Comparison of ENCODE assay signal across 25 mouse cellular contexts in the genomic region with DNA sequence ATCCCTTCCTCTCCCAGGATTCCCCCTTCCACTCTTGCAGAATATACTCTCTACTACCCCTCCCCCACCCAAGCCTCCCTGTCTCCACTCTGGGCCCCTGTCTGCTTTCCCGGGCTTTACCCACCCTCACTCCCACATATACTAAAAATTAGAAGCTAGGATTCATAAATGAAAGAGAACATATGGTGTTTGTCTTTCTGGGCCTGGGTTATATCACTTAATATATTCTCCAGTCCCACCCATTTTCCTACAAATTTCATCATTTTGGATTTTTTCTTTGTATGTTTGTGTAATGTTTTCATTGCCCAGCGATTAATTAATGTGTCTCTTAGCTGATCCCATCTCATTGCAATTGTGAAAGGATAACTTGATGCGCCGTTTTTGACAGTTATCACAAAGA. TPM values are rescaled to one million over a fixed set of nuclear protein-coding genes. Genes with fewer than 3 reads are reported as not detected.
A peak's percentile ranks its signal among the peaks of the same experiment; 100 is the strongest.
DNase-seq lines count a peak whose midpoint lies in the region; ATAC-seq and TF ChIP-seq lines count a peak whose summit lies in the region.
"Had no signal": no experiment of that assay in that cellular context is flagged by ENCODE, and none has a peak within 500 bp of the region (broad histone marks: within the 10 kb centered on the region; RNA-seq: fewer than 3 reads in every experiment).

No protein-coding gene starts in this region.

- peak; percentile 38 for DNase-seq in forebrain, embryonic 11.5 days (ENCODE audit: low spot score)
- DNase-seq in lung, embryonic 14.5 days = peak; percentile 62
- no peak for DNase-seq in lung, adult 18-20 months
- DNase-seq in lung, postnatal 10 days = no peak
- DNase-seq in stomach, postnatal 0 days (ENCODE audit: low spot score) = no peak
- DNase-seq: adrenal gland, adult 2 months; adrenal gland, postnatal 10 days; adrenal gland, postnatal 25 days; cerebellum, adult 11 months; cerebellum, adult 18-20 months; cerebellum, adult 8-10 months; cerebellum, adult 9-11 months; cerebellum, postnatal 14 days; cerebellum, postnatal 36 days had no signal

- TF ChIP-seq CTCF in lung, embryonic 14.5 days (IDR thresholded peaks at IDR 0.05; ENCODE audit: low read depth) = no peak
- no peak for TF ChIP-seq CTCF in stomach, postnatal 0 days (IDR thresholded peaks at IDR 0.05; ENCODE audit: low read depth)

- no peak for TF ChIP-seq EP300 in stomach, postnatal 0 days (optimal IDR thresholded peaks at IDR 0.05)

- no peak overlapping the region for H3K27ac ChIP-seq in forebrain, embryonic 11.5 days (ENCODE audit: low read depth, low read length)
- H3K27ac ChIP-seq in forebrain, embryonic 13.5 days = no peak overlapping the region
- H3K27ac ChIP-seq in lung, embryonic 14.5 days (ENCODE audit: low read depth) = no peak overlapping the region
- H3K27ac ChIP-seq in lung, embryonic 16.5 days (ENCODE audit: low read length) = no peak overlapping the region
- peak overlapping the region; percentile 48; the same call in 1 of the 2 replicates for H3K27ac ChIP-seq in stomach, embryonic 14.5 days (ENCODE audit: low read length)
- H3K27ac ChIP-seq in stomach, postnatal 0 days (replicated peaks) = no peak overlapping the region
- H3K27ac ChIP-seq: embryonic facial prominence, embryonic 13.5 days; embryonic facial prominence, embryonic 15.5 days; forebrain, embryonic 10.5 days had no signal

- WGBS in forebrain, embryonic 11.5 days = 61% methylated on average over 4 of the region's 4 CpGs
- WGBS in forebrain, embryonic 13.5 days = 74% methylated on average over 4 of the region's 4 CpGs
- WGBS in lung, embryonic 14.5 days = 32% methylated on average over 4 of the region's 4 CpGs
- WGBS in lung, embryonic 16.5 days = 37% methylated on average over 4 of the region's 4 CpGs
- WGBS in stomach, embryonic 14.5 days = 37% methylated on average over 4 of the region's 4 CpGs
- WGBS in stomach, postnatal 0 days = 44% methylated on average over 4 of the region's 4 CpGs

- no peak overlapping the region for H3K4me2 ChIP-seq in forebrain, embryonic 11.5 days (ENCODE audit: low read depth, low read length, severe bottlenecking)
- no peak overlapping the region for H3K4me2 ChIP-seq in forebrain, embryonic 13.5 days
- H3K4me2 ChIP-seq in lung, embryonic 14.5 days = no peak overlapping the region
- no peak overlapping the region for H3K4me2 ChIP-seq in lung, embryonic 16.5 days (ENCODE audit: low read depth, low read length)
- H3K4me2 ChIP-seq in stomach, embryonic 14.5 days (replicated peaks; ENCODE audit: low read depth, low read length) = no peak overlapping the region
- H3K4me2 ChIP-seq in stomach, postnatal 0 days (replicated peaks; ENCODE audit: low read depth) = no peak overlapping the region
- H3K4me2 ChIP-seq: embryonic facial prominence, embryonic 13.5 days; embryonic facial prominence, embryonic 15.5 days had no signal

- H3K4me3 ChIP-seq in forebrain, embryonic 11.5 days (ENCODE audit: low read depth, low read length) = no peak overlapping the region
- H3K4me3 ChIP-seq in forebrain, embryonic 13.5 days = no peak overlapping the region
- H3K4me3 ChIP-seq in lung, embryonic 14.5 days (ENCODE audit: low read depth, low read length) = no peak overlapping the region
- no peak overlapping the region for H3K4me3 ChIP-seq in lung, embryonic 16.5 days (ENCODE audit: low read length)
- no peak overlapping the region for H3K4me3 ChIP-seq in stomach, embryonic 14.5 days (ENCODE audit: low read depth, low read length)
- H3K4me3 ChIP-seq in stomach, postnatal 0 days (ENCODE audit: low read depth, low read length) = no peak overlapping the region
- H3K4me3 ChIP-seq: embryonic facial prominence, embryonic 13.5 days; embryonic facial prominence, embryonic 15.5 days; erythroblast, embryonic 14.5 days; forebrain, embryonic 10.5 days had no signal

- no peaks in the 10 kb centered on the region for H3K4me1 ChIP-seq in forebrain, embryonic 11.5 days (replicated peaks; ENCODE audit: control insufficient read depth, insufficient read depth, low read length)
- no peaks in the 10 kb centered on the region for H3K4me1 ChIP-seq in forebrain, embryonic 13.5 days
- no peaks in the 10 kb centered on the region for H3K4me1 ChIP-seq in lung, embryonic 14.5 days (ENCODE audit: insufficient read depth)
- 0 out of 2 replicates have a peak, but pooled peaks cover 2% of the 10 kb centered on the region for H3K4me1 ChIP-seq in lung, embryonic 16.5 days (replicated peaks; ENCODE audit: control insufficient read depth, insufficient read depth, low read length)
- H3K4me1 ChIP-seq in stomach, embryonic 14.5 days (ENCODE audit: control insufficient read depth, insufficient read depth, low read length) = peaks cover 10% of the 10 kb centered on the region; the same call in 1 of the 2 replicates
- H3K4me1 ChIP-seq in stomach, postnatal 0 days (replicated peaks; ENCODE audit: control insufficient read depth, insufficient read depth) = no peaks in the 10 kb centered on the region
- H3K4me1 ChIP-seq: embryonic facial prominence, embryonic 15.5 days had no signal

- no peak for ATAC-seq in forebrain, embryonic 11.5 days (replicated peaks; ENCODE audit: low FRiP score)
- no peak for ATAC-seq in forebrain, embryonic 13.5 days
- ATAC-seq in lung, embryonic 14.5 days (ENCODE audit: insufficient read depth) = peak; percentile 56; the same call in 1 of the 2 replicates
- peak; percentile 81 for ATAC-seq in lung, embryonic 16.5 days (ENCODE audit: low read depth)
- ATAC-seq in stomach, embryonic 14.5 days (ENCODE audit: insufficient number of reproducible peaks, insufficient read depth, low FRiP score, low read depth) = peak; percentile 68; the same call in 1 of the 2 replicates
- no peak for ATAC-seq in stomach, postnatal 0 days (ENCODE audit: low FRiP score, low TSS enrichment)
- ATAC-seq: forebrain, embryonic 14.5 days; forebrain, embryonic 16.5 days had no signal

- no peak overlapping the region for H3K9ac ChIP-seq in forebrain, embryonic 11.5 days (ENCODE audit: low read length)
- H3K9ac ChIP-seq in forebrain, embryonic 13.5 days = no peak overlapping the region
- H3K9ac ChIP-seq in lung, embryonic 14.5 days = no peak overlapping the region
- no peak overlapping the region for H3K9ac ChIP-seq in lung, embryonic 16.5 days (ENCODE audit: low read length)
- H3K9ac ChIP-seq in stomach, embryonic 14.5 days (replicated peaks; ENCODE audit: low read depth, low read length) = no peak overlapping the region
- no peak overlapping the region for H3K9ac ChIP-seq in stomach, postnatal 0 days (ENCODE audit: low read length)
- H3K9ac ChIP-seq: embryonic facial prominence, embryonic 13.5 days; embryonic facial prominence, embryonic 15.5 days had no signal

- H3K27me3 ChIP-seq in forebrain, embryonic 11.5 days (ENCODE audit: control insufficient read depth, insufficient read depth, low read length) = no peaks in the 10 kb centered on the region
- no peaks in the 10 kb centered on the region; the same call in 1 of the 2 replicates for H3K27me3 ChIP-seq in forebrain, embryonic 13.5 days
- peaks cover 7% of the 10 kb centered on the region; the same call in 1 of the 2 replicates for H3K27me3 ChIP-seq in lung, embryonic 14.5 days (ENCODE audit: insufficient read depth, low read length)
- peaks cover 3% of the 10 kb centered on the region for H3K27me3 ChIP-seq in lung, embryonic 16.5 days (ENCODE audit: control insufficient read depth, insufficient read depth, low read depth, low read length)
- no peaks in the 10 kb centered on the region for H3K27me3 ChIP-seq in stomach, embryonic 14.5 days (ENCODE audit: control insufficient read depth, insufficient read depth, low read length)
- no peaks in the 10 kb centered on the region for H3K27me3 ChIP-seq in stomach, postnatal 0 days (ENCODE audit: control insufficient read depth, insufficient read depth, low read length)
- H3K27me3 ChIP-seq: embryonic facial prominence, embryonic 15.5 days had no signal

- no peaks in the 10 kb centered on the region for H3K36me3 ChIP-seq in forebrain, embryonic 11.5 days (ENCODE audit: control insufficient read depth, insufficient read depth, low read length)
- H3K36me3 ChIP-seq in forebrain, embryonic 13.5 days (ENCODE audit: poor library complexity, severe bottlenecking) = no peaks in the 10 kb centered on the region
- H3K36me3 ChIP-seq in lung, embryonic 14.5 days (ENCODE audit: insufficient read depth) = no peaks in the 10 kb centered on the region
- H3K36me3 ChIP-seq in lung, embryonic 16.5 days (ENCODE audit: control insufficient read depth, insufficient read depth, low read length) = no peaks in the 10 kb centered on the region
- H3K36me3 ChIP-seq in stomach, embryonic 14.5 days (ENCODE audit: control insufficient read depth, insufficient read depth, low read length) = no peaks in the 10 kb centered on the region
- no peaks in the 10 kb centered on the region for H3K36me3 ChIP-seq in stomach, postnatal 0 days (ENCODE audit: control insufficient read depth, insufficient read depth, low read length)
- H3K36me3 ChIP-seq: embryonic facial prominence, embryonic 13.5 days; embryonic facial prominence, embryonic 15.5 days; forebrain, embryonic 10.5 days had no signal

- no peaks in the 10 kb centered on the region for H3K9me3 ChIP-seq in forebrain, embryonic 11.5 days (ENCODE audit: control insufficient read depth, low read length)
- no peaks in the 10 kb centered on the region for H3K9me3 ChIP-seq in forebrain, embryonic 13.5 days (replicated peaks)
- H3K9me3 ChIP-seq in lung, embryonic 14.5 days (ENCODE audit: low read depth, low read length) = no peaks in the 10 kb centered on the region
- no peaks in the 10 kb centered on the region for H3K9me3 ChIP-seq in lung, embryonic 16.5 days (ENCODE audit: control insufficient read depth, low read length)
- H3K9me3 ChIP-seq in stomach, embryonic 14.5 days (ENCODE audit: control insufficient read depth, low read depth, low read length) = no peaks in the 10 kb centered on the region
- H3K9me3 ChIP-seq in stomach, postnatal 0 days (ENCODE audit: control insufficient read depth, low read length) = no peaks in the 10 kb centered on the region
- H3K9me3 ChIP-seq: embryonic facial prominence, embryonic 13.5 days; embryonic facial prominence, embryonic 15.5 days; forebrain, embryonic 10.5 days had no signal

RNA-seq across cellular contexts. Expression of gene Gm10053, which starts 5.8 kb away (rescaled TPM):
- polyA plus RNA-seq in forebrain, embryonic 11.5 days (2014; fragmentation: Nextera tagmentation; extraction: Ambion mirVana) = 243 and 249 TPM in 2 replicates
- 222 and 238 TPM in 2 replicates for polyA plus RNA-seq in forebrain, embryonic 13.5 days (2015; fragmentation: Nextera tagmentation; extraction: Ambion mirVana)
- polyA plus RNA-seq in lung, embryonic 14.5 days (2014; fragmentation: Nextera tagmentation; extraction: Ambion mirVana) = 235 and 240 TPM in 2 replicates
- 175 and 190 TPM in 2 replicates for polyA plus RNA-seq in lung, embryonic 16.5 days (2015; fragmentation: Nextera tagmentation; extraction: Ambion mirVana)
- polyA plus RNA-seq in stomach, embryonic 14.5 days (2014; fragmentation: Nextera tagmentation; extraction: Ambion mirVana) = 206 and 216 TPM in 2 replicates
- polyA plus RNA-seq in stomach, postnatal 0 days (2015; fragmentation: Nextera tagmentation; extraction: Ambion mirVana) = 306 and 325 TPM in 2 replicates

RNA-seq across cellular contexts. Expression of gene Pgm5, which starts 19.6 kb away (rescaled TPM):
- polyA plus RNA-seq in forebrain, embryonic 11.5 days (2014; fragmentation: Nextera tagmentation; extraction: Ambion mirVana) = 0.11 and 0.35 TPM in 2 replicates
- polyA plus RNA-seq in forebrain, embryonic 13.5 days (2015; fragmentation: Nextera tagmentation; extraction: Ambion mirVana) = 0.19 and 0.35 TPM in 2 replicates
- 2.7 and 2.9 TPM in 2 replicates for polyA plus RNA-seq in lung, embryonic 14.5 days (2014; fragmentation: Nextera tagmentation; extraction: Ambion mirVana)
- 2.5 and 2.9 TPM in 2 replicates for polyA plus RNA-seq in lung, embryonic 16.5 days (2015; fragmentation: Nextera tagmentation; extraction: Ambion mirVana)
- 16.8 and 20.3 TPM in 2 replicates for polyA plus RNA-seq in stomach, embryonic 14.5 days (2014; fragmentation: Nextera tagmentation; extraction: Ambion mirVana)
- 5.5 and 6.3 TPM in 2 replicates for polyA plus RNA-seq in stomach, postnatal 0 days (2015; fragmentation: Nextera tagmentation; extraction: Ambion mirVana)
- polyA plus RNA-seq: erythroblast, embryonic 14.5 days had no signal

RNA-seq across cellular contexts. Expression of gene Foxd4, which starts 19.8 kb away (rescaled TPM):
- not detected in 2 replicates for polyA plus RNA-seq in forebrain, embryonic 11.5 days (2014; fragmentation: Nextera tagmentation; extraction: Ambion mirVana)
- not detected in 2 replicates for polyA plus RNA-seq in forebrain, embryonic 13.5 days (2015; fragmentation: Nextera tagmentation; extraction: Ambion mirVana)
- polyA plus RNA-seq in lung, embryonic 14.5 days (2014; fragmentation: Nextera tagmentation; extraction: Ambion mirVana) = not detected in 2 replicates
- not detected in 2 replicates for polyA plus RNA-seq in lung, embryonic 16.5 days (2015; fragmentation: Nextera tagmentation; extraction: Ambion mirVana)
- polyA plus RNA-seq in stomach, embryonic 14.5 days (2014; fragmentation: Nextera tagmentation; extraction: Ambion mirVana) = not detected in 2 replicates
- 0.08 TPM in 1 of 2 replicates, not detected in the other for polyA plus RNA-seq in stomach, postnatal 0 days (2015; fragmentation: Nextera tagmentation; extraction: Ambion mirVana)
- polyA plus RNA-seq: adrenal gland, adult 2 months; C2C12; embryonic facial prominence, embryonic 11.5 days; embryonic facial prominence, embryonic 13.5 days; embryonic facial prominence, embryonic 15.5 days; erythroblast, embryonic 14.5 days; forebrain, embryonic 10.5 days; forebrain, embryonic 14.5 days; forebrain, embryonic 16.5 days had no signal

Comparison
In these comparisons a context has a peak if more than half of its experiments do, and no peak if none do; other contexts are left out.
1. ATAC-seq: peak in lung, embryonic 14.5 days (single experiment), lung, embryonic 16.5 days (single experiment) and stomach, embryonic 14.5 days (single experiment); none in forebrain, embryonic 11.5 days (single experiment), forebrain, embryonic 13.5 days (single experiment) and stomach, postnatal 0 days (single experiment).
2. DNase-seq: peak in forebrain, embryonic 11.5 days (single experiment) and lung, embryonic 14.5 days (single experiment); none in lung, adult 18-20 months (0 of 2), lung, postnatal 10 days (single experiment) and stomach, postnatal 0 days (single experiment).